Mouse (Mus musculus) heart, adult 2 months (tissue): Measurements from ENCODE around the gene Irs3.

ENCODE experiments used
- CTCF ChIP-seq: fragments of 200-600 bp; IDR thresholded peaks from 2 replicates; pipeline ENCODE4 v1.8.1; 2022; ENCODE audit warnings: antibody characterized with exemption, mild to moderate bottlenecking, moderate library complexity
- POLR2A ChIP-seq: fragments of 200-500 bp; IDR thresholded peaks from 2 replicates; pipeline ENCODE4 v1.6.1; 2011; ENCODE audit warnings: mild to moderate bottlenecking, low read depth, low read length, control low read depth; ENCODE audit not compliant: insufficient read depth

- no peak for TF ChIP-seq POLR2A
- TF ChIP-seq CTCF, result no peak
Measured at GRCm38 (mm10) chr5:137631591-137631990, 13.9 kb downstream of the Irs3 start.
